Mouse (Mus musculus): ENCODE measurements at regions not wholly inside any gene's neighbourhood (a gene's known extent, or its start where the extent isn't known, plus 50 kb on each side); places are given as distances from the start of the nearest gene placed in this dataset.

DNA sequence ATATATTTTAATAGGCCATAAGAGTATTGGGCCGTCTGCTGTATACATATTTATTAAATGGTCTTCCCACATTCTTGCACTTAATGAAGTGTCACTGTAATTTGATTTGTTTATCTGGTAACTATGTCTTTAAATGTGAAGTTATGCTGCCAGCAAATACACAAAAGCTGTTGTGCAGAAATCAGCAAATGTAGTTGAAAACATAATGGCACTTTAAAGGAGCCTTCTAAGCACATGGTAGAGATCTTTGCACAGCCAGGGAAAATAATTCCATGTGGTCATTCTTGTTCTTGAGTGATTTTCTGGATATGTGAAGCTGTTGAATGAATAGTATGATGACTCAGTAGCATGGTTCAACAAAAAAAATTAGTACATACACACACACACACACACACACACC lies 164.4 kb upstream of the Meox2 start:
- TF ChIP-seq CTCF (IDR thresholded peaks at IDR 0.05; ENCODE audit: borderline replicate concordance, extremely low read depth, insufficient read depth, insufficient read length) = no peak
- no peak for TF ChIP-seq POLR2A (IDR thresholded peaks at IDR 0.05; ENCODE audit: borderline replicate concordance, extremely low read depth, insufficient read depth, insufficient read length, poor library complexity, severe bottlenecking)

All from brain, embryonic 14.5 days (tissue).